ENCODE assay signal across 27 mouse cellular contexts in the genomic region with DNA sequence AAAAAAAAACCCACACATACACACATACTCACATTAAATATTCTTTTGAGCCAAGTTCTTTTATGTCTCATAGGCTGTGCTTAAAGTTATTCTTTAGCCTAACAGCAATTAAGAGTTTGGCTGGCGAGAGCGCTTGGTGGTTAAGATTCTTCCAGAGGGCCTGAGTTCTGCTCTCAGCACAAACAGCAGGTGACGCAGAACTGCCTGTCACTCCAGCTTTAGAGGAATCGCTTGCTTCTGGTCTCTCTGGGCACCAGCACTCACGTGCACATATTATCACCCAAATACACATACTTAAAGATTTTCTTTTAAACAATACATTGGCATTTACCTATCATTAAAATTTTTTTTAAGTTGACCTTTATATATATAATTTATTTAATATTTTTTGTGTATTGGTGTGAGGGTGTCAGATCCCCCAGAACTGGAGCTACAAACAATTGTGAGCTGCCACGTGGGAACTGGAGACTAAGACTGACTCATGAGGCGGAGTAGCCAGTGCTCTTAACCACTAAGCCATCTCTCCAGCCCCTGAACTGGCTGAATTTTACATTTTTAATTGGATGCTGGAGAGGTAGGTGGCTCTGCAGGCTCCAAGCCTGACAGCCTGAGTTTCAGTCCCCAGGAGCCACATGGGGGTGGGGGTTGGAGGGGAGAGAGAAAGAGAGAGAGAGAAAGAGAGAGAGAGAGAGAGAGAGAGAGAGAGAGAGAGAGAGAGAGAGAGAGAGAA. TPM values are rescaled to one million over a fixed set of nuclear protein-coding genes. Genes with fewer than 3 reads are reported as not detected.
DNase-seq lines count a peak whose midpoint lies in the region; TF ChIP-seq lines count a peak whose summit lies in the region.
"Had no signal": no experiment of that assay in that cellular context is flagged by ENCODE, and none has a peak within 500 bp of the region (broad histone marks: within the 10 kb centered on the region; RNA-seq: fewer than 3 reads in every experiment).

No protein-coding gene starts in this region.

- no peak for TF ChIP-seq POLR2A in kidney, adult 2 months (IDR thresholded peaks at IDR 0.05; ENCODE audit: low read depth, low read length)

- no peak overlapping the region for H3K4me3 ChIP-seq in kidney, adult 2 months (ENCODE audit: insufficient read depth, low read depth, low read length)
- H3K4me3 ChIP-seq: embryonic facial prominence, embryonic 13.5 days; hindbrain, embryonic 13.5 days; liver, embryonic 12.5 days; midbrain, embryonic 13.5 days; neural tube, embryonic 13.5 days had no signal

- no peak for TF ChIP-seq CTCF in kidney, adult 2 months (conservative IDR thresholded peaks at IDR 0.05; ENCODE audit: insufficient read depth, insufficient read length, low read depth, low read length)

- DNase-seq in cerebellum, adult 9-10 months: peak; percentile 58
- no peak for DNase-seq in cerebellum, postnatal 4 days (ENCODE audit: low spot score in 2 of 2)
- peak; percentile 45 for DNase-seq in kidney, adult 2 months
- DNase-seq in kidney, adult 8-10 months: no peak
- DNase-seq in Muller cell, postnatal 12 days (ENCODE audit: inconsistent ontology term): peak; percentile 42
- peak; percentile 51 to 59 for DNase-seq in cerebellum, postnatal 14 days
- DNase-seq in embryo, embryonic 11 days: no peak
- DNase-seq: adrenal gland, postnatal 14 days; B cell, adult 2 months; gastrocnemius, postnatal 25 days; heart, postnatal 4 days; kidney, postnatal 14 days; liver, postnatal 0 days; lung, postnatal 4 days; thymus, adult 2 months; thymus, postnatal 36 days had no signal

- H3K4me1 ChIP-seq in kidney, adult 2 months (ENCODE audit: control insufficient read depth, insufficient read depth, low read length): peaks cover 10% of the 10 kb centered on the region; the same call in 1 of the 2 replicates

- no peak overlapping the region for H3K27ac ChIP-seq in kidney, adult 2 months (ENCODE audit: insufficient read depth, low read depth, low read length)
- H3K27ac ChIP-seq: embryonic facial prominence, embryonic 13.5 days; liver, embryonic 12.5 days; midbrain, embryonic 13.5 days; neural tube, embryonic 13.5 days had no signal

- 55% methylated on average over 7 of the region's 7 CpGs for WGBS in kidney, adult 2 months

- no peaks in the 10 kb centered on the region for H3K27me3 ChIP-seq in kidney, adult 2 months (replicated peaks; ENCODE audit: control insufficient read depth, insufficient read depth, low read length)
- H3K27me3 ChIP-seq: CH12.LX; embryonic facial prominence, embryonic 13.5 days; hindbrain, embryonic 13.5 days; liver, embryonic 12.5 days; midbrain, embryonic 13.5 days; neural tube, embryonic 13.5 days; Patski had no signal

- no peaks in the 10 kb centered on the region for H3K36me3 ChIP-seq in kidney, adult 2 months (ENCODE audit: control insufficient read depth, insufficient read depth, low read length)

RNA-seq across cellular contexts. Expression of a gene that starts 17.1 kb away (rescaled TPM):
- polyA plus RNA-seq in kidney, adult 2 months (2012; rRNA removed): not detected in 2 replicates
- polyA plus RNA-seq: embryonic facial prominence, embryonic 13.5 days; forebrain, embryonic 11.5 days; hindbrain, embryonic 13.5 days; intestine, embryonic 16.5 days; limb, embryonic 14.5 days; liver, embryonic 12.5 days; liver, postnatal 0 days; lung, embryonic 16.5 days; midbrain, embryonic 13.5 days; neural tube, embryonic 13.5 days; thymus, adult 2 months had no signal

RNA-seq across cellular contexts. Expression of a gene that starts 35.9 kb away (rescaled TPM):
- 3.4 and 5.9 TPM in 2 replicates for polyA plus RNA-seq in kidney, adult 2 months (2012; rRNA removed)

RNA-seq across cellular contexts. Expression of a gene that starts 44.1 kb away (rescaled TPM):
- 38.9 and 41.7 TPM in 2 replicates for polyA plus RNA-seq in kidney, adult 2 months (2012; rRNA removed)

Comparison
In these comparisons a context has a peak if more than half of its experiments do, and no peak if none do; other contexts are left out.
1. DNase-seq: peak in cerebellum, adult 9-10 months (single experiment), kidney, adult 2 months (single experiment), Muller cell, postnatal 12 days (single experiment) and cerebellum, postnatal 14 days (2 of 2); none in cerebellum, postnatal 4 days (0 of 2), kidney, adult 8-10 months (0 of 2) and embryo, embryonic 11 days (single experiment).